Mouse (Mus musculus) c-Kit-positive CD71-positive TER-119-positive erythroid progenitor cells, embryonic 14.5 days (primary cell): ENCODE measurements around the gene Rnf149.

Source experiments
- DNase-seq: peaks from one replicate; pipeline ENCODE4 v3.0.0-alpha.2; 2013; ENCODE audit warnings: low spot score

Rnf149 gene

DNA sequence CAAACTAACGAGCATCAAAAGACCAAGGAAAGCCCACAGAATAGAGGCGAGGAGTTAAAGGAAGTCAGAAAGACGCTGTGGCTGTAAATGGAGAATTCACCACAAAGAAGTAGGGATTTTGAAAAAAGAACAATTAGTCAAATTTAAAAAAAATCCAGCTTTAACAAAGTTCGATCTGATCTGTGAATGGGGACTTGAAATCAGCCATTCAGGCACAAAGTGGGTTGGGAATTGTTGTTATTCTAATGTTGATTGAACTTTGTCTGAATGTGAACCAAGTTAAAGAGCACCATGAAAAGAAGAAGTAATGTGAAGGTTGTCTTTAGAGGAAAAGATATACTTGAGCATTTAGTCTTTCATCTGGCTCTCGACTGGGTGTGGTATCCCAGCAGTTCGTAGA, 48.9 kb downstream of the Rnf149 start:
- no peak for DNase-seq

- DNase-seq = peak; percentile 79
Measured at GRCm38 (mm10) chr1:39527432-39527831, 49.8 kb downstream of the Rnf149 start.

- DNase-seq = no peak
Measured at GRCm38 (mm10) chr1:39526371-39527167, 50.6 kb downstream of the Rnf149 start.

- no peak for DNase-seq
Measured at GRCm38 (mm10) chr1:39525763-39526162, 51.4 kb downstream of the Rnf149 start.

GRCm38 (mm10) chr1:39522519-39522918, 54.7 kb downstream of the Rnf149 start:
- DNase-seq = peak; percentile 48

GRCm38 (mm10) chr1:39521326-39521725, 55.9 kb downstream of the Rnf149 start:
- no peak for DNase-seq

GRCm38 (mm10) chr1:39515303-39515991, 61.8 kb downstream of the Rnf149 start:
- DNase-seq = no peak

- no peak for DNase-seq
Measured at GRCm38 (mm10) chr1:39512183-39512582, 65.0 kb downstream of the Rnf149 start.

GRCm38 (mm10) chr1:39511775-39512174, 65.4 kb downstream of the Rnf149 start:
- DNase-seq = no peak

DNA sequence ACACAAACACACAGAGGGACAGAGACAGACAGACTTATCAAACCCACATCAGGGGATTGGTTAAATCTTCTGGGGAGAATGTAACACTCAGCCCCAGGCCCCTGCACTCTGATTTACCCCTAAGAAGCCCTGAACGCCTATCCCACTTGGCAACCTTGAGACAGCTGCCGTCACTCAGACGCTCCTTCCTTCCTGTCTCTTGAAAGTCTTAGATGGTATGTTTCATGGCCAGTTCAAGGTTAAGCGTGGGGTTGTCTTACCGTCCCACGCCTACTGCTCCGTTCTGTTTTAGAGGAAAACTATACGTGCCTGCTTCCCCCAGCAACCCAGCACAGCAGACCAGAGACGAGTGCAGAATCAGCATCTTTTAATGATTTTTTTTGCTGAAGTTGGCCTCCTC, 71.6 kb downstream of the Rnf149 start:
- no peak for DNase-seq

DNA sequence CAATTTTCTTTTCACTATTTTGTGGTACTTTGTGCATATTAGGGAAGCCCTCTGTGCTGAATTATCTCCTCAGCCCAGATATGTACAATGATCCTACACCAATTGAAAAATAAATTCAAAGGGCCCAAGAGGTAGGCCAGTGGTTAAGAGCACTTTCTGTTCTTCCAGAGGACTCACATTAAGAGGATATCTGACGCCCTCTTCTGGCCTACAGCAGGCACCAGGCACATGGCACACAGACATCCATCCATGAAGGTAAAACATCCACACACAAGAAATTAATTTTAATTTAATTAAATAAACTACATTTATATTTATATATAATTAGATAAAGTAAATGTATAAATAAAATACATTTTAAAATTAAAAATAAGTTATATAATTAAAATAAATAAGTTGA, 72.9 kb downstream of the Rnf149 start:
- no peak for DNase-seq

DNA sequence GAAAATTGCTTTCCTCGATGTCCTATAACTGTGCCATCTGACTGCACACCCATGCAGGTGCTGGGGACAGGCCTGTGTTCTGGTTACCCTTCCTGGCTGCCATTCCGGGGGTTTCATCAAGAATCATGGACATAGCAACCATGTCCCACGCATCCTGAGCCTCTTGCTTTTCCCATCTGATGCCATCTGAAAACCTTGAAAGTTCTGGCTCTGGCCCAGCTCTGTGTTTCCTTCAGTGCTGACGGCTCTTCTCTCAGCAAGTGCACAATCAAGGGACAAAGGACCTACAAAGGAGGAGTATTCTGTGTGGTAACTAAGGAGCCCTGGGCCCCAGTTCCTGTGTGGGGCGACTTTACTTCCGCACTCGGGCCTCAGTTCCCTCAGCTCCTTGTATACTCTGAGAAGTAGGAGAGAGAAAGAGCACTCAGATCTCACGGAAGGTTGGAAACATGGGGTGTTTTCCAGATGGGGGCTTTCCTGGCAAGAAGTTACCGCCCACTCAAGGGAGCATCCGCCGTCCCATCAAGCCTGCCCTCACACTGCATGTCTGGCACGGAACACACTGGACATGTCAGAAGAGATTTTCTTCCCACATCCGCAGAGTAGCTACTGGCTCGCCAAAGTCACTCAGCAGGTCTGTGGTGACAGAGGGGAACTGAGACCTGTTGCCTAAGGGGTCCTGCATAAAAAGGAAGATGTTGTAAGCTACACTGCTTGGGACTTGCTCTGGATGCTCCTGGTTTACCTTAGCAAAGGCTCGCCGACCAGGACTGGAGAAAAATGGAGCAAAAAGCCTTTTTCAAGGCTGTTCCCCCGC, 74.2 kb downstream of the Rnf149 start:
- DNase-seq = no peak
